Mouse (Mus musculus): ENCODE results near the gene Gm4869.

DNA sequence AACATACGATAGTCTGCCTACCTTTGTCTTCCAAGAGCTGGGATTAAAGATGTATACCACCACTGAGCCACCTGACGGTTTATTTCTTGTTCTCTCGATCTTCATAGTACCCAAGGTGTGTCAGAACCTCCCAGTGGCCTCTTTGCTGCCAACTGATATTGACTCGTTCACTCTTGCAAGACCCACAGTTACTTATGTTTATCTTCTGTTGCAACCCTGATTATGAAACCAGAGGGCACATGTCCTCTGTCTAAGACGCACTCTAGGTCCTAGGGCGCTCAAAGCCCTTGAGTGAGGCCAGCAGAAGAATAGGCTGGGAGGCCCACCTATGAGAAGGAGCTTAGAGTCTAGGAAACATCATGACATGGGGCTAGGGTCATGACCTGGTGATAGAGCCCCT, 55.3 kb downstream of the Gm4869 start:
- TF ChIP-seq POLR2A (IDR thresholded peaks at IDR 0.05; ENCODE audit: low read depth, low read length) (no peak), CTCF (IDR thresholded peaks at IDR 0.05; ENCODE audit: borderline replicate concordance, insufficient read depth, low read length) (no peak)
